Mouse (Mus musculus) cerebellum, adult 2 months (tissue): ENCODE measurements at regions not wholly inside any gene's neighbourhood (a gene's known extent, or its start where the extent isn't known, plus 50 kb on each side); places are given as distances from the start of the nearest gene placed in this dataset.

ENCODE experiments used
- DNase-seq, 2 experiments: peaks; one replicate each; pipeline ENCODE4 v3.0.0; 2021
- H3K27ac ChIP-seq: fragments of 200-500 bp; 2 replicates; pipeline ENCODE4 v1.5.1; 2012; ENCODE audit warnings: low read length, control low read depth, inconsistent platforms; ENCODE audit not compliant: insufficient read depth
- H3K27me3 ChIP-seq: fragments of 200-500 bp; 2 replicates; pipeline ENCODE4 v1.6.1; 2012; ENCODE audit warnings: inconsistent platforms, mild to moderate bottlenecking, low read length, moderate library complexity; ENCODE audit not compliant: control insufficient read depth, insufficient read depth
- H3K4me1 ChIP-seq: fragments of 200-500 bp; 2 replicates; pipeline ENCODE4 v1.6.1; 2011; ENCODE audit warnings: low read length; ENCODE audit not compliant: control insufficient read depth, insufficient read depth
- H3K4me3 ChIP-seq: fragments of 200-500 bp; replicated peaks from 2 replicates; pipeline ENCODE3; 2011; ENCODE audit warnings: mild to moderate bottlenecking, low read depth, low read length, control low read depth; ENCODE audit not compliant: insufficient read depth
- CTCF ChIP-seq: fragments of 200-500 bp; IDR thresholded peaks from 2 replicates; pipeline ENCODE4 v1.5.1; 2011; ENCODE audit warnings: low read depth, mild to moderate bottlenecking, control low read depth, low read length, moderate library complexity, borderline replicate concordance; ENCODE audit not compliant: insufficient read depth
- POLR2A ChIP-seq: fragments of 200-500 bp; IDR thresholded peaks from 2 replicates; pipeline ENCODE4 v1.6.1; 2011; ENCODE audit warnings: low read length, control low read depth, borderline replicate concordance; ENCODE audit not compliant: insufficient read depth
- WGBS: fragments of 180-500 bp; shearing (Covaris S2); methylation state at CpG from one replicate; pipeline ENCODE4 v1.1.7; 2018; 5-methylcytosine and 5-hydroxymethylcytosine counted together

DNA sequence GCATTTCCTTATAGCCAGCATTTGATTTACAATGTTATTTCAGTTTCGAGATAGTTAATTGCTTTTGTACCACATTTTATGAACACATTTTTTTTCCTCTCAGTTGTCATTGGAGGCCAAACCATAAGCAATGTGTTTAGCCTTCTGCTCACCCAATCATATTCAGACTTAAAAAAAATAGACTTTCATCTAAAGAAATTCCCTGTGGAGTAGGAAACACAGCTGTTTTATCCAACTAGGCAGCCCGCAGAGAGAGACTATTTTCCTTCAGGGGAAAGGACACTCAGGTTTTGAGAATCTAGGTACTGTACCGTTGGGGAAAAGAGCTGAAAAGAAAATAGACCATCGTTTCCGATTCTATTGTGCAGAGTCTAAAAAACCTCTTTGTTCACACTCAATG, 367.5 kb upstream of the Got2 start:
- DNase-seq = no peak
- TF ChIP-seq POLR2A (no peak), CTCF (no peak)
- H3K4me1 ChIP-seq = no peaks in the 10 kb centered on the region
- no peaks in the 10 kb centered on the region for H3K27me3 ChIP-seq
- no peak overlapping the region for H3K27ac ChIP-seq
- WGBS = 56% methylated on average over 5 of the region's 5 CpGs
- no peak overlapping the region for H3K4me3 ChIP-seq

- TF ChIP-seq CTCF (no peak), POLR2A (no peak)
- H3K27me3 ChIP-seq = no peaks in the 10 kb centered on the region
- WGBS = 10% methylated on average over 7 of the region's 7 CpGs
- H3K27ac ChIP-seq = peak overlapping the region; percentile 23; the same call in 1 of the 2 replicates
- peaks cover 10% of the 10 kb centered on the region for H3K4me1 ChIP-seq
- peak; percentile 15 to 33 for DNase-seq
- no peak overlapping the region for H3K4me3 ChIP-seq
Measured at GRCm38 (mm10) chr8:96246017-96246416, 357.7 kb upstream of the Got2 start.

DNA sequence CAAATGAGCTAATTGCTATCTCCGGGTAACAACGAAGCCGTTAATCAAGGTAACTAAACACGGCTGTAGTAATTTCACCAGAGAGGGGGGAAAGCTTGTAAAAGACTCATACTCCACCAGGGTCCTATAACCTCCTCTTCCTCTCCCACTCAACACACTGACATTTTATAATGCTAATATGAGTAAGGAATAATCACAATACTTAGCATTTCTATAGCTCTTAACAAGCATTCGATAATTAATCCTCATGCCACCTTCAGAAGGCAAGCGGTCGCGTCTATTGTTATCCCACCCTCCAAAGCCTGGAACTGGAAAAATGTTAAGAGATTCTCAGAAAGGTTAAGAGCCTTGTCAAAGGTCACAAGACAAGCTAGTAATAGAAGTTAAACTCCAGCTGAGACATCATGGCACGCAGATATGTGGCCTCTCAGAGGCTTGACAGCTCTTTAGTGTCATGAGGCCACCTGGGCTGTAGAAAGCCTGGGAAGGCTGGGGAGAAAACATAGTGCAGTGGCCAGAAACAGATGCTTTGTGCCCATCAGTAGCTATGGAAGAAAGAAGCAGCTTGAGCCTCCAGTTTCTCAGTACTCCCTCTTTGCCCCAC, 356.3 kb upstream of the Got2 start:
- TF ChIP-seq CTCF = no peak
- TF ChIP-seq POLR2A = no peak
- 75% methylated on average over 9 of the region's 9 CpGs for WGBS
- peaks cover 10% of the 10 kb centered on the region for H3K4me1 ChIP-seq
- no peak overlapping the region for H3K27ac ChIP-seq
- no peaks in the 10 kb centered on the region for H3K27me3 ChIP-seq
- no peak overlapping the region for H3K4me3 ChIP-seq
- DNase-seq = no peak

- Histone ChIP-seq H3K4me3 (no peak overlapping the region), H3K27ac (no peak overlapping the region), H3K27me3 (no peaks in the 10 kb centered on the region), H3K4me1 (no peaks in the 10 kb centered on the region)
- TF ChIP-seq CTCF (no peak), POLR2A (no peak)
- DNase-seq = no peak
Measured at GRCm38 (mm10) chr8:96238406-96238805, 350.1 kb upstream of the Got2 start.

DNA sequence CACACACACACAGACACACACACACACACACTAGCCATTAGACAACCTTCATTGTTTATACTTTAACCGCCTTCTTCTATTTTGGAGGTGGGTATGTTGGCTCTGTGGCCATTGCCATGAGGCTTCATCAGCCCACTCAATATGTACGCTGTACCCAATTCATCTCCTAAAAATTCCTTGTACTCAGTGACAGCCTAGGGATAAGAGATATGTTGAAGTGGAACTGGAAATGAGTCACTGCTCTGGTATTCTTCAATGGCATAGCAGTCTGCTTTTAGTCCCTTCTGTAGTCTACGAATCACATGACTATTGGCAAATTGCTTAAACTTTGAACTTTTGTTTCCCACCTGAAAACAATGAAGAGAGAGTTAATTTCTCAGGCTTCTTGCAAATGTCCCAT, 349.6 kb upstream of the Got2 start:
- Histone ChIP-seq H3K27ac (no peak overlapping the region), H3K4me3 (no peak overlapping the region), H3K27me3 (no peaks in the 10 kb centered on the region), H3K4me1 (no peaks in the 10 kb centered on the region)
- WGBS = 95% methylated on average over 3 of the region's 3 CpGs
- no peak for DNase-seq
- TF ChIP-seq POLR2A = no peak
- TF ChIP-seq CTCF = no peak

DNA sequence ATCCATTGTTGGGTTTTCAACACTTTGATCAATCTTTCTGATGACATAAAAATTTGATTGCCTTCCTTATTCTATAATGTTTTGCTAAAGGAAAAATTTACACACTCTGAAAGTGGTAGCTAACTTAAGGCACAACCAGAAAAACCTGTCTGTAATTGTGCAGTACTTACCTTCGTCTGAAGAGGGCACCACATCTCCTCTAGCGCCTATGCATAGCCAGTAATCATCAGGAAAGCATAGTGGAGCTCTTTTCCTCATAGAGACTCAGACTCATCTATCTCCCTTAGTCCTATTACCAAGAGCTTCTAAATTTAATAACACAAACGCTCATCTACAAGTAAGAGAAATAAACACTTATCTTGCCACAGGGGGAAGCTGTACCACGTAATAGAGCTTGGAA, 342.1 kb upstream of the Got2 start:
- 41% methylated on average over 4 of the region's 4 CpGs for WGBS
- Histone ChIP-seq H3K4me1 (no peaks in the 10 kb centered on the region), H3K27ac (no peak overlapping the region), H3K27me3 (no peaks in the 10 kb centered on the region), H3K4me3 (no peak overlapping the region)
- TF ChIP-seq POLR2A (no peak), CTCF (peak; percentile 43; the same call in 1 of the 2 replicates)
- DNase-seq = peak; percentile 19 to 25
